Comparison of ENCODE assay signal across 15 mouse cellular contexts in genomic region chr8:121934923-121935322, GRCm38 (mm10). TPM values are rescaled to one million over a fixed set of nuclear protein-coding genes. Genes with fewer than 3 reads are reported as not detected.
DNase-seq lines count a peak whose midpoint lies in the region; ATAC-seq and TF ChIP-seq lines count a peak whose summit lies in the region.
"Had no signal": no experiment of that assay in that cellular context is flagged by ENCODE, and none has a peak within 500 bp of the region (broad histone marks: within the 10 kb centered on the region; RNA-seq: fewer than 3 reads in every experiment).

No protein-coding gene starts in this region.

- peak; percentile 25; the same call in 1 of the 2 replicates for TF ChIP-seq EP300 in CH12.LX (IDR thresholded peaks at IDR 0.05; ENCODE audit: low read length)

- TF ChIP-seq RAD21 in CH12.LX (IDR thresholded peaks at IDR 0.05; ENCODE audit: low read depth, low read length): no peak

- H3K79me2 ChIP-seq in CH12.LX (replicated peaks; ENCODE audit: control insufficient read depth, extremely low read depth, insufficient read depth, poor library complexity, severe bottlenecking): no peaks in the 10 kb centered on the region

- no peak for DNase-seq in heart, adult 18-20 months
- no peak for DNase-seq in CH12.LX (ENCODE audit: extremely low read depth)
- no peak for DNase-seq in forebrain, postnatal 0 days
- no peak for DNase-seq in midbrain, embryonic 11.5 days (ENCODE audit: low spot score, missing footprints)
- no peak for DNase-seq in adrenal gland, adult 8-10 months
- DNase-seq in kidney, postnatal 10 days: no peak
- no peak for DNase-seq in B cell, adult 2 months

- H3K27me3 ChIP-seq in heart, embryonic 13.5 days (replicated peaks): no peaks in the 10 kb centered on the region
- no peaks in the 10 kb centered on the region for H3K27me3 ChIP-seq in CH12.LX (replicated peaks)
- no peaks in the 10 kb centered on the region for H3K27me3 ChIP-seq in forebrain, postnatal 0 days (ENCODE audit: insufficient read depth, low read length)
- no peaks in the 10 kb centered on the region for H3K27me3 ChIP-seq in midbrain, embryonic 11.5 days (ENCODE audit: control insufficient read depth, insufficient read depth, low read length)
- H3K27me3 ChIP-seq: megakaryocyte, embryonic 14.5 days had no signal

- no peak for ATAC-seq in heart, embryonic 13.5 days (ENCODE audit: extremely low read depth, insufficient number of reproducible peaks, low FRiP score, low TSS enrichment)
- ATAC-seq in forebrain, postnatal 0 days: 0 out of 2 replicates have a peak, but pooled peaks have one; percentile 19
- peak; percentile 48; the same call in 1 of the 2 replicates for ATAC-seq in midbrain, embryonic 11.5 days (ENCODE audit: low FRiP score)

- dilution Hi-C loops in CH12.LX (cut with MboI; ENCODE audit: extremely low pct_ligation_motif_present, extremely low pct_unique_long_range_greater_than_20kb, low sequenced_read_pairs): no loop called here

- no peaks in the 10 kb centered on the region for H3K36me3 ChIP-seq in heart, embryonic 13.5 days
- H3K36me3 ChIP-seq in CH12.LX (replicated peaks in 1 of 2; ENCODE audit: control insufficient read depth in 1 of 2, insufficient read depth in 1 of 2, low read length in 1 of 2): no peaks in the 10 kb centered on the region
- no peaks in the 10 kb centered on the region for H3K36me3 ChIP-seq in forebrain, postnatal 0 days (ENCODE audit: insufficient read depth)
- no peaks in the 10 kb centered on the region for H3K36me3 ChIP-seq in midbrain, embryonic 11.5 days (ENCODE audit: control insufficient read depth, insufficient read depth, low read length)

- no peak for TF ChIP-seq POLR2A in CH12.LX (IDR thresholded peaks at IDR 0.05; ENCODE audit: low read depth, low read length)

- H3K4me3 ChIP-seq in heart, embryonic 13.5 days: no peak overlapping the region
- H3K4me3 ChIP-seq in CH12.LX (replicated peaks in 1 of 3; ENCODE audit: low read depth in 2 of 3, low read length in 2 of 3, poor library complexity in 1 of 3): peak overlapping the region in 2 of 3 experiments; percentile 28 to 42
- H3K4me3 ChIP-seq in forebrain, postnatal 0 days (ENCODE audit: low read depth, low read length): no peak overlapping the region
- no peak overlapping the region for H3K4me3 ChIP-seq in midbrain, embryonic 11.5 days (ENCODE audit: low read depth, low read length)
- H3K4me3 ChIP-seq: erythroblast, embryonic 14.5 days; megakaryocyte, embryonic 14.5 days had no signal

- H3K27ac ChIP-seq in heart, embryonic 13.5 days (replicated peaks): no peak overlapping the region
- peak overlapping the region; percentile 61 for H3K27ac ChIP-seq in CH12.LX (ENCODE audit: insufficient read depth, low read depth)
- peak overlapping the region; percentile 72 for H3K27ac ChIP-seq in forebrain, postnatal 0 days (ENCODE audit: low read depth, low read length)
- H3K27ac ChIP-seq in midbrain, embryonic 11.5 days (ENCODE audit: low read depth, low read length): no peak overlapping the region

- peaks cover 26% of the 10 kb centered on the region for H3K4me1 ChIP-seq in heart, embryonic 13.5 days
- H3K4me1 ChIP-seq in CH12.LX (ENCODE audit: control insufficient read depth in 1 of 2, insufficient read depth in 2 of 2): peaks cover 32 to 76% of the 10 kb centered on the region in 2 experiments
- H3K4me1 ChIP-seq in forebrain, postnatal 0 days (ENCODE audit: insufficient read depth): peaks cover 14% of the 10 kb centered on the region
- H3K4me1 ChIP-seq in midbrain, embryonic 11.5 days (ENCODE audit: control insufficient read depth, insufficient read depth, low read length): peaks cover 4% of the 10 kb centered on the region; the same call in 1 of the 2 replicates

- in situ Hi-C loops in CH12.LX (cut with MboI; ENCODE audit: low pct_ligation_motif_present, low pct_unique_long_range_greater_than_20kb, low sequenced_read_pairs): loop anchor here (10.0 kb wide), 1 partner anchor 220 kb away; no protein-coding TSS in a partner anchor

- H3K9ac ChIP-seq in heart, embryonic 13.5 days: peak overlapping the region; percentile 48; the same call in 1 of the 2 replicates
- H3K9ac ChIP-seq in CH12.LX (ENCODE audit: insufficient read depth, low read depth): peak overlapping the region; percentile 44
- H3K9ac ChIP-seq in forebrain, postnatal 0 days: peak overlapping the region; percentile 31; the same call in 1 of the 2 replicates
- no peak overlapping the region for H3K9ac ChIP-seq in midbrain, embryonic 11.5 days (ENCODE audit: low read length)

- 0 out of 2 replicates have a peak, but pooled peaks cover 3% of the 10 kb centered on the region for H3K9me3 ChIP-seq in heart, embryonic 13.5 days
- no peaks in the 10 kb centered on the region for H3K9me3 ChIP-seq in CH12.LX (replicated peaks; ENCODE audit: low read length)
- H3K9me3 ChIP-seq in forebrain, postnatal 0 days (ENCODE audit: low read length): no peaks in the 10 kb centered on the region
- no peaks in the 10 kb centered on the region for H3K9me3 ChIP-seq in midbrain, embryonic 11.5 days (ENCODE audit: control insufficient read depth, low read length)

- no peak for TF ChIP-seq CTCF in CH12.LX (conservative IDR thresholded peaks at IDR 0.05 in 1 of 2, IDR thresholded peaks at IDR 0.05 in 1 of 2; ENCODE audit: low read depth in 2 of 2, low read length in 2 of 2)
- TF ChIP-seq CTCF in forebrain, postnatal 0 days (IDR thresholded peaks at IDR 0.05; ENCODE audit: low read depth): no peak

- no peak overlapping the region for H3K4me2 ChIP-seq in heart, embryonic 13.5 days
- H3K4me2 ChIP-seq in CH12.LX (ENCODE audit: insufficient read depth, low read depth, poor library complexity, severe bottlenecking): peak overlapping the region; percentile 44
- no peak overlapping the region for H3K4me2 ChIP-seq in forebrain, postnatal 0 days (ENCODE audit: low read depth)
- H3K4me2 ChIP-seq in midbrain, embryonic 11.5 days: no peak overlapping the region
- H3K4me2 ChIP-seq: heart, embryonic 11.5 days had no signal

TF ChIP-seq in CH12.LX, 34 proteins besides CTCF, POLR2A, EP300 and RAD21:
- TF ChIP-seq CHD1 (IDR thresholded peaks at IDR 0.05; ENCODE audit: low read depth, low read length) (peak; percentile 69; the same call in 1 of the 2 replicates), SMC3 (IDR thresholded peaks at IDR 0.05; ENCODE audit: low read depth, low read length) (no peak), CHD2 (IDR thresholded peaks at IDR 0.05; ENCODE audit: low read length) (peak; percentile 28; the same call in 1 of the 2 replicates), MEF2A (IDR thresholded peaks at IDR 0.05; ENCODE audit: borderline replicate concordance, low read depth, low read length) (0 out of 2 replicates have a peak, but pooled peaks have one; percentile 8), MAZ (IDR thresholded peaks at IDR 0.05; ENCODE audit: low read depth, low read length) (0 out of 2 replicates have a peak, but pooled peaks have one; percentile 15), SIN3A (IDR thresholded peaks at IDR 0.05; ENCODE audit: low read length) (peak; percentile 50), IRF4 (IDR thresholded peaks at IDR 0.05; ENCODE audit: low read depth, low read length) (0 out of 2 replicates have a peak, but pooled peaks have one; percentile 3), MAFK (IDR thresholded peaks at IDR 0.05; ENCODE audit: insufficient replicate concordance, low read length) (no peak)

RNA-seq across cellular contexts. Expression of gene Car5a, which starts 9.8 kb away (rescaled TPM):
- polyA plus RNA-seq in heart, embryonic 13.5 days (2015; fragmentation: Nextera tagmentation; extraction: Ambion mirVana): 0.12 and 0.31 TPM in 2 replicates
- not detected for total RNA-seq in heart, adult 18-20 months (2021)
- total RNA-seq in CH12.LX (2012; rRNA removed): 3.1 and 9.7 TPM in 2 replicates
- not detected in 2 replicates for total RNA-seq in CH12.LX (2014; rRNA removed)
- 0.90 and 1.6 TPM in 2 replicates for polyA plus RNA-seq in CH12.LX (2012; ENCODE audit: insufficient read length, low read depth)
- 0.23 TPM in 1 of 2 replicates, not detected in the other for total RNA-seq in forebrain, postnatal 0 days (2014; rRNA removed)
- polyA plus RNA-seq in forebrain, postnatal 0 days (2015; fragmentation: Nextera tagmentation; extraction: Ambion mirVana): 0.48 and 0.52 TPM in 2 replicates
- polyA plus RNA-seq in midbrain, embryonic 11.5 days (2014; fragmentation: Nextera tagmentation; extraction: Ambion mirVana): 0.14 TPM in 1 of 2 replicates, not detected in the other
- total RNA-seq in adrenal gland, adult 8-10 months (2022): not detected
- total RNA-seq: gastrocnemius, adult 18-20 months; left cerebral cortex, postnatal 36 days; neutrophil, adult 5-6 weeks had no signal
- polyA plus RNA-seq: heart, embryonic 11.5 days; intestine, embryonic 14.5 days had no signal

RNA-seq across cellular contexts. Expression of gene Banp, which starts 14.6 kb away (rescaled TPM):
- polyA plus RNA-seq in heart, embryonic 13.5 days (2015; fragmentation: Nextera tagmentation; extraction: Ambion mirVana): 23.1 and 30.4 TPM in 2 replicates
- total RNA-seq in heart, adult 18-20 months (2021): 10 to 100 TPM; 30.4 to 35.6 TPM
- total RNA-seq in CH12.LX (2012; rRNA removed) (29.1 and 34.2 TPM in 2 replicates), CH12.LX (2014; rRNA removed) (20.9 and 25.7 TPM in 2 replicates)
- 13.2 and 14.9 TPM in 2 replicates for polyA plus RNA-seq in CH12.LX (2012; ENCODE audit: insufficient read length, low read depth)
- 37.9 and 44.1 TPM in 2 replicates for total RNA-seq in forebrain, postnatal 0 days (2014; rRNA removed)
- polyA plus RNA-seq in forebrain, postnatal 0 days (2015; fragmentation: Nextera tagmentation; extraction: Ambion mirVana): 29.3 and 30.0 TPM in 2 replicates
- polyA plus RNA-seq in midbrain, embryonic 11.5 days (2014; fragmentation: Nextera tagmentation; extraction: Ambion mirVana): 48.8 and 53.4 TPM in 2 replicates
- 10 to 100 TPM; 16.5 to 40.8 (median 27.9) TPM for total RNA-seq in adrenal gland, adult 8-10 months (2022)

RNA-seq across cellular contexts. Expression of gene Slc7a5, which starts 27.4 kb away (rescaled TPM):
- 16.1 and 17.3 TPM in 2 replicates for polyA plus RNA-seq in heart, embryonic 13.5 days (2015; fragmentation: Nextera tagmentation; extraction: Ambion mirVana)
- total RNA-seq in heart, adult 18-20 months (2021): 1 to 10 TPM; 4.1 to 4.8 TPM
- total RNA-seq in CH12.LX (2012; rRNA removed): 156 and 207 TPM in 2 replicates
- 110 and 119 TPM in 2 replicates for total RNA-seq in CH12.LX (2014; rRNA removed)
- 235 and 291 TPM in 2 replicates for polyA plus RNA-seq in CH12.LX (2012; ENCODE audit: insufficient read length, low read depth)
- total RNA-seq in forebrain, postnatal 0 days (2014; rRNA removed): 58.1 and 99.4 TPM in 2 replicates
- polyA plus RNA-seq in forebrain, postnatal 0 days (2015; fragmentation: Nextera tagmentation; extraction: Ambion mirVana): 64.7 and 67.9 TPM in 2 replicates
- 34.9 and 36.5 TPM in 2 replicates for polyA plus RNA-seq in midbrain, embryonic 11.5 days (2014; fragmentation: Nextera tagmentation; extraction: Ambion mirVana)
- total RNA-seq in adrenal gland, adult 8-10 months (2022): 10 to 100 TPM; 51.8 to 96.5 (median 70.3) TPM

Comparison
In these comparisons a context has a peak if more than half of its experiments do, and no peak if none do; other contexts are left out.
1. H3K27ac ChIP-seq: peak in CH12.LX (single experiment) and forebrain, postnatal 0 days (single experiment); none in heart, embryonic 13.5 days (single experiment) and midbrain, embryonic 11.5 days (single experiment).
2. H3K4me3 ChIP-seq: peak in CH12.LX (2 of 3); none in heart, embryonic 13.5 days (single experiment), forebrain, postnatal 0 days (single experiment) and midbrain, embryonic 11.5 days (single experiment).
3. RNA of gene Slc7a5, which starts 27.4 kb away (total RNA-seq): 110 to 207 TPM in CH12.LX, 58.1 to 99.4 TPM in forebrain, postnatal 0 days and 51.8 to 96.5 TPM in adrenal gland, adult 8-10 months; 4.1 to 4.8 TPM in heart, adult 18-20 months; every median in the first group is over 4 times any median in the second.